Mouse (Mus musculus): ENCODE data around the gene Ihh. TPM values are rescaled to one million over a fixed set of nuclear protein-coding genes. Genes with fewer than 3 reads are reported as not detected.

Ihh gene
- polyA plus RNA-seq, 1 experiment from 2014 or later, result 0.20 TPM

GRCm38 (mm10) chr1:74926721-74927120 lies 24.8 kb downstream of the Ihh start:
- ATAC-seq, result no peak
- Histone ChIP-seq H3K27me3 (replicated peaks; ENCODE audit: control insufficient read depth, insufficient read depth, low read length) (0 out of 2 replicates have a peak, but pooled peaks cover 1% of the 10 kb centered on the region), H3K4me3 (ENCODE audit: low read depth, low read length) (no peak overlapping the region), H3K9ac (ENCODE audit: low read length) (no peak overlapping the region), H3K4me1 (ENCODE audit: control insufficient read depth, insufficient read depth, low read length) (no peaks in the 10 kb centered on the region), H3K27ac (ENCODE audit: low read depth, low read length) (no peak overlapping the region), H3K4me2 (ENCODE audit: low read length) (no peak overlapping the region), H3K9me3 (replicated peaks; ENCODE audit: control insufficient read depth, low read length) (no peaks in the 10 kb centered on the region), H3K36me3 (ENCODE audit: control insufficient read depth, insufficient read depth, low read length) (no peaks in the 10 kb centered on the region)
- peak; percentile 49 for DNase-seq (ENCODE audit: low spot score)
- WGBS, result 41% methylated on average over 6 of the region's 6 CpGs

- H3K4me1 ChIP-seq (ENCODE audit: control insufficient read depth, insufficient read depth, low read length), result no peaks in the 10 kb centered on the region
- no peaks in the 10 kb centered on the region for H3K36me3 ChIP-seq (ENCODE audit: control insufficient read depth, insufficient read depth, low read length)
- DNase-seq (ENCODE audit: low spot score) (no peak), ATAC-seq (no peak)
- 64% methylated on average over 4 of the region's 4 CpGs for WGBS
- H3K4me3 ChIP-seq (ENCODE audit: low read depth, low read length), result no peak overlapping the region
- H3K4me2 ChIP-seq (ENCODE audit: low read length), result no peak overlapping the region
- H3K9ac ChIP-seq (ENCODE audit: low read length), result no peak overlapping the region
- no peak overlapping the region for H3K27ac ChIP-seq (ENCODE audit: low read depth, low read length)
- H3K9me3 ChIP-seq (replicated peaks; ENCODE audit: control insufficient read depth, low read length), result no peaks in the 10 kb centered on the region
- no peaks in the 10 kb centered on the region for H3K27me3 ChIP-seq (replicated peaks; ENCODE audit: control insufficient read depth, insufficient read depth, low read length)
Observed at GRCm38 (mm10) chr1:74924464-74924863, 27.0 kb downstream of the Ihh start.

- H3K9me3 ChIP-seq (replicated peaks; ENCODE audit: control insufficient read depth, low read length), result 0 out of 2 replicates have a peak, but pooled peaks cover 2% of the 10 kb centered on the region
- no peak for DNase-seq (ENCODE audit: low spot score)
- H3K4me2 ChIP-seq (ENCODE audit: low read length), result no peak overlapping the region
Observed at GRCm38 (mm10) chr1:74915706-74916105, 35.8 kb downstream of the Ihh start.

GRCm38 (mm10) chr1:74902191-74902590 lies 49.3 kb downstream of the Ihh start:
- no peak overlapping the region for H3K27ac ChIP-seq (ENCODE audit: low read depth, low read length)
- H3K9ac ChIP-seq (ENCODE audit: low read length), result no peak overlapping the region
- H3K4me1 ChIP-seq (ENCODE audit: control insufficient read depth, insufficient read depth, low read length), result peaks cover 4% of the 10 kb centered on the region; the same call in 1 of the 2 replicates
- no peak for ATAC-seq
- H3K36me3 ChIP-seq (ENCODE audit: control insufficient read depth, insufficient read depth, low read length), result no peaks in the 10 kb centered on the region
- no peaks in the 10 kb centered on the region for H3K9me3 ChIP-seq (replicated peaks; ENCODE audit: control insufficient read depth, low read length)
- peaks cover 50% of the 10 kb centered on the region for H3K27me3 ChIP-seq (replicated peaks; ENCODE audit: control insufficient read depth, insufficient read depth, low read length)
- 36% methylated on average over 6 of the region's 6 CpGs for WGBS
- DNase-seq (ENCODE audit: low spot score), result no peak
- H3K4me3 ChIP-seq (ENCODE audit: low read depth, low read length), result no peak overlapping the region
- no peak overlapping the region for H3K4me2 ChIP-seq (ENCODE audit: low read length)

More at GRCm38 (mm10) chr1:74915706-74916105, 35.8 kb downstream of the Ihh start:
- no peak overlapping the region for H3K4me3 ChIP-seq (ENCODE audit: low read depth, low read length)
- no peak overlapping the region for H3K9ac ChIP-seq (ENCODE audit: low read length)
- 16% methylated on average over 13 of the region's 13 CpGs for WGBS
- no peaks in the 10 kb centered on the region for H3K36me3 ChIP-seq (ENCODE audit: control insufficient read depth, insufficient read depth, low read length)
- no peaks in the 10 kb centered on the region for H3K4me1 ChIP-seq (ENCODE audit: control insufficient read depth, insufficient read depth, low read length)
- ATAC-seq, result no peak
- no peaks in the 10 kb centered on the region for H3K27me3 ChIP-seq (replicated peaks; ENCODE audit: control insufficient read depth, insufficient read depth, low read length)
- H3K27ac ChIP-seq (ENCODE audit: low read depth, low read length), result no peak overlapping the region

- Histone ChIP-seq H3K27ac (ENCODE audit: low read depth, low read length) (no peak overlapping the region), H3K36me3 (ENCODE audit: control insufficient read depth, insufficient read depth, low read length) (no peaks in the 10 kb centered on the region), H3K27me3 (replicated peaks; ENCODE audit: control insufficient read depth, insufficient read depth, low read length) (peaks cover 55% of the 10 kb centered on the region), H3K9ac (ENCODE audit: low read length) (no peak overlapping the region), H3K4me3 (ENCODE audit: low read depth, low read length) (no peak overlapping the region), H3K4me2 (ENCODE audit: low read length) (no peak overlapping the region), H3K4me1 (ENCODE audit: control insufficient read depth, insufficient read depth, low read length) (peaks cover 4% of the 10 kb centered on the region; the same call in 1 of the 2 replicates), H3K9me3 (replicated peaks; ENCODE audit: control insufficient read depth, low read length) (no peaks in the 10 kb centered on the region)
- 3% methylated on average over 3 of the region's 3 CpGs for WGBS
- no peak for DNase-seq (ENCODE audit: low spot score)
- ATAC-seq, result no peak
Observed at GRCm38 (mm10) chr1:74901686-74902085, 49.8 kb downstream of the Ihh start.

GRCm38 (mm10) chr1:74900341-74901285 lies 50.9 kb downstream of the Ihh start:
- no peak for DNase-seq (ENCODE audit: low spot score)
- Histone ChIP-seq H3K9me3 (replicated peaks; ENCODE audit: control insufficient read depth, low read length) (no peaks in the 10 kb centered on the region), H3K9ac (ENCODE audit: low read length) (peak overlapping the region; percentile 43), H3K27ac (ENCODE audit: low read depth, low read length) (no peak overlapping the region), H3K27me3 (replicated peaks; ENCODE audit: control insufficient read depth, insufficient read depth, low read length) (peaks cover 61% of the 10 kb centered on the region), H3K4me1 (ENCODE audit: control insufficient read depth, insufficient read depth, low read length) (peaks cover 4% of the 10 kb centered on the region; the same call in 1 of the 2 replicates), H3K4me2 (ENCODE audit: low read length) (peak overlapping the region; percentile 61), H3K36me3 (ENCODE audit: control insufficient read depth, insufficient read depth, low read length) (no peaks in the 10 kb centered on the region), H3K4me3 (ENCODE audit: low read depth, low read length) (peak overlapping the region; percentile 28)
- ATAC-seq, result peak; percentile 42
- under 1% methylated on average over 62 of the region's 66 CpGs for WGBS

- Histone ChIP-seq H3K4me2 (ENCODE audit: low read length) (no peak overlapping the region), H3K4me3 (ENCODE audit: low read depth, low read length) (no peak overlapping the region), H3K4me1 (ENCODE audit: control insufficient read depth, insufficient read depth, low read length) (peaks cover 4% of the 10 kb centered on the region; the same call in 1 of the 2 replicates), H3K27me3 (replicated peaks; ENCODE audit: control insufficient read depth, insufficient read depth, low read length) (peaks cover 71% of the 10 kb centered on the region), H3K27ac (ENCODE audit: low read depth, low read length) (no peak overlapping the region), H3K9me3 (replicated peaks; ENCODE audit: control insufficient read depth, low read length) (no peaks in the 10 kb centered on the region), H3K9ac (ENCODE audit: low read length) (no peak overlapping the region), H3K36me3 (ENCODE audit: control insufficient read depth, insufficient read depth, low read length) (no peaks in the 10 kb centered on the region)
- ATAC-seq (peak; percentile 78), DNase-seq (ENCODE audit: low spot score) (no peak)
- WGBS, result 6% methylated on average over 8 of the region's 10 CpGs
Observed at GRCm38 (mm10) chr1:74898656-74899431, 52.6 kb downstream of the Ihh start.

- Histone ChIP-seq H3K9ac (ENCODE audit: low read length) (no peak overlapping the region), H3K36me3 (ENCODE audit: control insufficient read depth, insufficient read depth, low read length) (no peaks in the 10 kb centered on the region), H3K4me2 (ENCODE audit: low read length) (no peak overlapping the region), H3K4me1 (ENCODE audit: control insufficient read depth, insufficient read depth, low read length) (peaks cover 4% of the 10 kb centered on the region; the same call in 1 of the 2 replicates), H3K27ac (ENCODE audit: low read depth, low read length) (no peak overlapping the region), H3K4me3 (ENCODE audit: low read depth, low read length) (no peak overlapping the region), H3K27me3 (replicated peaks; ENCODE audit: control insufficient read depth, insufficient read depth, low read length) (peaks cover 77% of the 10 kb centered on the region), H3K9me3 (replicated peaks; ENCODE audit: control insufficient read depth, low read length) (no peaks in the 10 kb centered on the region)
- 4% methylated on average over 7 of the region's 7 CpGs for WGBS
- ATAC-seq (no peak), DNase-seq (ENCODE audit: low spot score) (no peak)
Observed at GRCm38 (mm10) chr1:74897976-74898375, 53.5 kb downstream of the Ihh start.
